Mouse (Mus musculus): ENCODE measurements at regions not wholly inside any gene's neighbourhood (a gene's known extent, or its start where the extent isn't known, plus 50 kb on each side); places are given as distances from the start of the nearest gene placed in this dataset.

DNA sequence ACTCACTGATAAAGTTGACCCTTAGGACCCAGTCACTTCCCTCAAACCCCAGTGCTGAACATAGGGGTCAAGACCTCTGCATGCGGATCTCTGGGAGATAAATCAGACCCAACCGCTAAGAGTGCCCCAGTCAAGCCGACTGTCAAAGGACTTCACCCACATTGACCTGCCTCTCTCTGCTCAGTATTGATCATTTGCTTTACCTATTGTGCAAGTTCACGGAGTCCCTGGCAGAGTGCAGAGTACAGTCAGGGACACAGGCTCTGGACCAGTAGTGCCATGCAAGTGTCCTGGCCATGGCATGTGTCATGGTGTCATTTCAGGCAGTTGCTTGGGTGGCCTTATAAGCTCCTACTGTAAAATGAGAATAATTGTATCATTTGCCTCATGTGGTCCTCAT is 169.9 kb downstream of the Dyrk2 start:
- no peak for DNase-seq
- WGBS, result 96% methylated on average over 4 of the region's 4 CpGs
- H3K4me3 ChIP-seq (replicated peaks; ENCODE audit: insufficient read depth, low read depth, low read length), result no peak overlapping the region

DNA sequence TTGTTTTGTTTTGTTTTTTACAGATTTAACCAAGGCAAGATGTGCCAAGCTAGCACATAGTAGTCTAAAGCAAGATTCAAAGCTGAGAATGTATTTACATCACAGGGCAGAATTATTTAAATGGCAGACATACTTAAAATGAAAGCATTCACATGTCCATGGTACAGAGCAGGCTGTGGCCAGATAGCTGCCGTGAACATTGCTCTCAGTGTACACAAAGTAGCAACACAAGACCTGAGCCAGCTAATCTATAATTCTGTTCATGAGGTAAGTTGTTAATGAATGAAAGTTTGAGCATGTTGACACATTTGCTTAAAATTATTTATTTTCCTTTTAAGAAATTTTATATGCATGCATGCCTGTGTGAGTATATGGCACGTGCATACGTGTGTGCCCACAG is 164.0 kb downstream of the Dyrk2 start:
- Histone ChIP-seq H3K27ac (ENCODE audit: insufficient read depth, low read length) (no peak overlapping the region), H3K4me3 (replicated peaks; ENCODE audit: insufficient read depth, low read depth, low read length) (no peak overlapping the region), H3K27me3 (ENCODE audit: control insufficient read depth, insufficient read depth, low read length) (no peaks in the 10 kb centered on the region), H3K4me1 (ENCODE audit: control insufficient read depth, insufficient read depth, low read length) (no peaks in the 10 kb centered on the region)
- no peak for TF ChIP-seq POLR2A (IDR thresholded peaks at IDR 0.05; ENCODE audit: borderline replicate concordance, insufficient read depth, low read length)
- TF ChIP-seq CTCF (IDR thresholded peaks at IDR 0.05; ENCODE audit: borderline replicate concordance, insufficient read depth, low read depth, low read length), result no peak
- no peak for DNase-seq
- 96% methylated on average over 3 of the region's 3 CpGs for WGBS

More for the DNA sequence above, 169.9 kb downstream of the Dyrk2 start:
- no peaks in the 10 kb centered on the region for H3K27me3 ChIP-seq (ENCODE audit: control insufficient read depth, insufficient read depth, low read length)
- no peak overlapping the region for H3K27ac ChIP-seq (ENCODE audit: insufficient read depth, low read length)
- TF ChIP-seq CTCF (IDR thresholded peaks at IDR 0.05; ENCODE audit: borderline replicate concordance, insufficient read depth, low read depth, low read length), result no peak
- TF ChIP-seq POLR2A (IDR thresholded peaks at IDR 0.05; ENCODE audit: borderline replicate concordance, insufficient read depth, low read length), result no peak
- H3K4me1 ChIP-seq (ENCODE audit: control insufficient read depth, insufficient read depth, low read length), result no peaks in the 10 kb centered on the region

DNA sequence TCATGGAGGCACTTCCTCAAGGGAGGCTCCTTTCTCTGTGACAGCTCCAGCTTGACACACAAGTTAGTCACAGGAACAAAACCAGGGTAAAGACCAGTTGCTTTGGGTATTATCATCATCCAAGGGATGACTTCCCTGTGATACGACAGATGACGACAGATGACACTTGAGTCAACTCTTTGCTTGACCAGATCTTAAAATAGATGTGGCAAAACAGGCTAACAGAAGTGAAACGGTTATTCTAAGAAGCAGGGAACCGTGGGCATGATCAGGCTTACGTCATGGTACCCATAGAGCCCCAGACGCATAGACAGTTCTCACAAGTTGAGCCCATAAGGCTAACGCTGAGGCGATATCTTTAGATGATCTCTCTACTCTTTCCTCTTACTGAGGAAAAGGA is 160.3 kb downstream of the Dyrk2 start:
- no peak for TF ChIP-seq POLR2A (IDR thresholded peaks at IDR 0.05; ENCODE audit: borderline replicate concordance, insufficient read depth, low read length)
- TF ChIP-seq CTCF (IDR thresholded peaks at IDR 0.05; ENCODE audit: borderline replicate concordance, insufficient read depth, low read depth, low read length), result no peak
- no peak overlapping the region for H3K4me3 ChIP-seq (replicated peaks; ENCODE audit: insufficient read depth, low read depth, low read length)
- no peak for DNase-seq
- H3K4me1 ChIP-seq (ENCODE audit: control insufficient read depth, insufficient read depth, low read length), result no peaks in the 10 kb centered on the region
- H3K27ac ChIP-seq (ENCODE audit: insufficient read depth, low read length), result no peak overlapping the region
- 93% methylated on average over 8 of the region's 8 CpGs for WGBS
- H3K27me3 ChIP-seq (ENCODE audit: control insufficient read depth, insufficient read depth, low read length), result no peaks in the 10 kb centered on the region

DNA sequence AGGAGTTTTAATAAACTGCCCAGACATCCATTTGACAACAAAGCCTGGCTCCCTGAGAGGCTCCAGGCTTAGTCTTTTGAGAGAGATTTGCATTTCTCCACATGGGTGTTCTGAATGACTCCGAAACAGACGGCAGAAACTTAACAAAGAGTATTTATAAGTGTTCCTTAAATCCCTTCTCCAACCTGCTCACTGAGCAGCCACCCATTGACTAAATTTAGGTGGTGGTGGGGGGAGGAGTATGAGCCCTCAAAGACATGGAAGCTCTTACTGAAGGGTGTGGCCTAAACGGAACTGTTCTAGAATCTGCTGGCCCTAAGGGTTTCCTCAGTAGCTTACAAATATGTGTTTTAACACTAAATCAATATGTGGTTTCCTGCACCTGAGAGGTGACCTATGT is 158.5 kb downstream of the Dyrk2 start:
- H3K27ac ChIP-seq (ENCODE audit: insufficient read depth, low read length), result no peak overlapping the region
- 65% methylated on average over 3 of the region's 3 CpGs for WGBS
- no peaks in the 10 kb centered on the region for H3K27me3 ChIP-seq (ENCODE audit: control insufficient read depth, insufficient read depth, low read length)
- no peak for DNase-seq
- no peaks in the 10 kb centered on the region for H3K4me1 ChIP-seq (ENCODE audit: control insufficient read depth, insufficient read depth, low read length)
- TF ChIP-seq CTCF (IDR thresholded peaks at IDR 0.05; ENCODE audit: borderline replicate concordance, insufficient read depth, low read depth, low read length) (no peak), POLR2A (IDR thresholded peaks at IDR 0.05; ENCODE audit: borderline replicate concordance, insufficient read depth, low read length) (no peak)
- no peak overlapping the region for H3K4me3 ChIP-seq (replicated peaks; ENCODE audit: insufficient read depth, low read depth, low read length)

DNA sequence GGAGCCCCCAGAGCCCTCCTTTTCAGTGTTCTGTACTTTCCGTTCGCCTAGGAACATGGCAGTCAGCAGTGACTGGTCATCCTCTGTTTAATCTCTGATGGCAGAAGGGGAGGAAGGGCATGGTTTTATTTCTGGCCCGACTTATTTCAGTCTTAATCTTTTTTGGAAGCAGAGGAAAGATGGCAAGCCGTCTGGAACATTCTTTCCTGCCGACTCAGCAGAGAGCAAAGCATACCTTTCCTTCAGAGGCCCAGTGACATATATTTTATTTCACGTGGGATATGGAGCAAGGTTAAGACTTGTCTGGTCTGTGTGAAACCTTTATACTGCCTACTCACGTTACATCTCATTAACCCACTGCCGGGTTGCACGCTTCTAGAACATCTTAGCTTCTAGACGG is 158.1 kb downstream of the Dyrk2 start:
- no peak for DNase-seq
- TF ChIP-seq CTCF (IDR thresholded peaks at IDR 0.05; ENCODE audit: borderline replicate concordance, insufficient read depth, low read depth, low read length) (no peak), POLR2A (IDR thresholded peaks at IDR 0.05; ENCODE audit: borderline replicate concordance, insufficient read depth, low read length) (no peak)
- Histone ChIP-seq H3K4me3 (replicated peaks; ENCODE audit: insufficient read depth, low read depth, low read length) (no peak overlapping the region), H3K27me3 (ENCODE audit: control insufficient read depth, insufficient read depth, low read length) (no peaks in the 10 kb centered on the region), H3K4me1 (ENCODE audit: control insufficient read depth, insufficient read depth, low read length) (no peaks in the 10 kb centered on the region), H3K27ac (ENCODE audit: insufficient read depth, low read length) (no peak overlapping the region)
- WGBS, result 82% methylated on average over 10 of the region's 10 CpGs

DNA sequence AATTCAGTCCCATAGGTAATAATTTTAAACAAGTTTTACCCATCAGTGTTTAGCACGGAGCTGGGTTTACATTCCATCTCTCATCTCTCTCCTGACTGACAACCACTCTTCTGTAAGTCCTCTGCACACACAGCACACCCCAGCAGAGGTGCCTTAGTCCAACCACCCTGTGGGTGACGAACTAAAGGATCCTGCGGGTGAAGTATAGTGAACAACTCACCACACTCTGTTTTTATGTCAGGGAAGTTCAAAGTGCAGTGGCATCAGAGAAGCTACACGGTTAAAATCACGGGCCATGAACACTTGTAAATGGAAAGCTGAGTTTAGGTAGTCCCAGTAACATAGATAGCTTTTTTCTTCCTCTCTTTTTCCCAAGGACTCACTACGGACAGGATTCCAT is 157.1 kb downstream of the Dyrk2 start:
- no peaks in the 10 kb centered on the region for H3K27me3 ChIP-seq (ENCODE audit: control insufficient read depth, insufficient read depth, low read length)
- H3K4me1 ChIP-seq (ENCODE audit: control insufficient read depth, insufficient read depth, low read length), result no peaks in the 10 kb centered on the region
- 87% methylated on average over 6 of the region's 6 CpGs for whole genome bisulfite sequencing
- no peak overlapping the region for H3K27ac ChIP-seq (ENCODE audit: insufficient read depth, low read length)
- H3K4me3 ChIP-seq (replicated peaks; ENCODE audit: insufficient read depth, low read depth, low read length), result no peak overlapping the region
- DNase-seq, result no peak
- TF ChIP-seq POLR2A (IDR thresholded peaks at IDR 0.05; ENCODE audit: borderline replicate concordance, insufficient read depth, low read length) (no peak), CTCF (IDR thresholded peaks at IDR 0.05; ENCODE audit: borderline replicate concordance, insufficient read depth, low read depth, low read length) (no peak)

DNA sequence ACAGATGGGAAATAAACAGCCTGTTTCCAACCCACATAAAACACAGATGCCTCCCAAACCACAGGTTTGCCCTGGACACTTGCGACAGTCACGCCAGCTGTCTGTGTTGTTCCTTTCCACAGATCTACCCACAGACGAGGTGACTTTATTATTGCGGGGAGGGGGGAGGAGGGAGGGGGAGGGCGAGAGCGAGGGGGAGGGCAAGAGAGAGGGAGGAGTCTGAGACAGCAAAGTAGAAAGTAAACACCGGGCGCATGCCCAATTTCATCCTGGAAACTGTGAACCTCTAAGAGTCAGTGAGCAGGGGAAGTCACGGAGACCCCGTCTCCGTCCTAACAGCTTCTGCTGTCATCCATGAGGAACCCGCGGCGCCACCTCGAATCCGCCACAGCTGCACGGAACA is 155.8 kb downstream of the Dyrk2 start:
- H3K27me3 ChIP-seq (ENCODE audit: control insufficient read depth, insufficient read depth, low read length), result no peaks in the 10 kb centered on the region

DNA sequence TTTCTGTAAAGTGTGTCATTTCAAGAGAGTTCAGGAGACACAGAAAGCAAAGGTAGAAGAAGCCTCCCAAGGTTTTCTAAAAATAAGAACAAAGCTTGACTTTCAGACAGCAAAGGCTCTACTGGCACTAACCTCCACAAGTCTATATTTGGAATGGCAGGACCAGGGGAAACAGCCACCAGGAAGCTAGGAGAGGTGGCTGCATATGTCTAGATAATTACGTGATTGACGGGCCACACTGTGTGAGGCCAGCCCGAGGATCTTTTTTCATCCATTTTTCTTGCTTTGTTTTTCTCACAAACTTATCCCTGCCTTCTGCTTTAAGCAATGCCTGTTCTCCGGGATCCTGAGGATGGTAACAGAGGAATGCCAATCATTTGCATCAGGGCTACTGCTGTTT is 155.4 kb downstream of the Dyrk2 start:
- WGBS, result 47% methylated on average over 4 of the region's 4 CpGs
- no peak overlapping the region for H3K27ac ChIP-seq (ENCODE audit: insufficient read depth, low read length)
- no peaks in the 10 kb centered on the region for H3K4me1 ChIP-seq (ENCODE audit: control insufficient read depth, insufficient read depth, low read length)
- no peaks in the 10 kb centered on the region for H3K27me3 ChIP-seq (ENCODE audit: control insufficient read depth, insufficient read depth, low read length)
- no peak for TF ChIP-seq CTCF (IDR thresholded peaks at IDR 0.05; ENCODE audit: borderline replicate concordance, insufficient read depth, low read depth, low read length)
- no peak for TF ChIP-seq POLR2A (IDR thresholded peaks at IDR 0.05; ENCODE audit: borderline replicate concordance, insufficient read depth, low read length)
- DNase-seq, result no peak
- no peak overlapping the region for H3K4me3 ChIP-seq (replicated peaks; ENCODE audit: insufficient read depth, low read depth, low read length)

More for the DNA sequence above, 155.8 kb downstream of the Dyrk2 start:
- WGBS, result 79% methylated on average over 17 of the region's 17 CpGs
- no peaks in the 10 kb centered on the region for H3K4me1 ChIP-seq (ENCODE audit: control insufficient read depth, insufficient read depth, low read length)
- no peak for TF ChIP-seq POLR2A (IDR thresholded peaks at IDR 0.05; ENCODE audit: borderline replicate concordance, insufficient read depth, low read length)
- no peak for TF ChIP-seq CTCF (IDR thresholded peaks at IDR 0.05; ENCODE audit: borderline replicate concordance, insufficient read depth, low read depth, low read length)
- no peak overlapping the region for H3K4me3 ChIP-seq (replicated peaks; ENCODE audit: insufficient read depth, low read depth, low read length)
- no peak overlapping the region for H3K27ac ChIP-seq (ENCODE audit: insufficient read depth, low read length)
- DNase-seq, result no peak
